Mouse (Mus musculus) B cell, adult 2 months (primary cell): ENCODE results near the gene Vps37b.

Experiments
- DNase-seq, 2 experiments: peaks; one replicate each; pipeline ENCODE4 v3.0.0; 2022

Vps37b gene

DNA sequence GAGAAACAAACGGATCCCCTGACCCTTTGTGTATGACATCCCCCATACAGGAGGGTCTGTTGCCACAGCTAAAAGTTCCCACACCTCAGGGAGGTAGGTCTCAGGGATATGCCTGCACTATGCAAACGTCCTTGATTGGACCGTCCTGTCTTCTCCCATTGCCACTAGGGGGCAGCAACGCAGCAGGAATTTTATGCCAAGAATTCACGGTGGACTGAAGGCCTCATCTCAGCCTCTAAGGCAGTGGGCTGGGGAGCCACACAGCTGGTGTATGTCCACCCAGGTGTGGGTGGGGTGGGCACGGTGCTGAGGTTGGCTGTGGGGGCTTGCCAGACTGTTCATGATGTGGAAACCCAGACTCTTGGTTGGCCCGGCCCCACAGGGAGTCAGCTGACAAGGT is 31.2 kb downstream of the Vps37b start:
- peak; percentile 93 to 94 for DNase-seq

DNA sequence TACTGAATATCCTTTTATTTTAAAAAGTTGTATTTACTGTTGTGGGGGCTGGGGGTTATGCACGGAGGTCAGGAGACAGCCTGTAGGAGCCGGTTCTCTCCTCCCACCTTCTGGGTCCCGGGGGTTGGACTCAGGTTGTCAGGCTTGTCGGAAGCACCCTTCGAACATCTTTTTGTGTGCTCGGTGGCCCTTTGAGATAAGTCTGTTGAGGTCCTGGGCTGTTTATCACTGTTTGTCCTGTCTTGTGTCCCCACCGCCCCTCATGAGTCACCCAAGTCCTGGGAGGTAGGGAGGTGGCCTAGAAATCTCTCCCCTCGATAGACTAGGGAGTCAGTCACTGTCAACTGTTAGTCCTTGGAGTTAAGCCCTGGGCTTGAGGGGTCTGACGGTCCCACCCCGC is 33.7 kb downstream of the Vps37b start:
- no peak for DNase-seq

DNA sequence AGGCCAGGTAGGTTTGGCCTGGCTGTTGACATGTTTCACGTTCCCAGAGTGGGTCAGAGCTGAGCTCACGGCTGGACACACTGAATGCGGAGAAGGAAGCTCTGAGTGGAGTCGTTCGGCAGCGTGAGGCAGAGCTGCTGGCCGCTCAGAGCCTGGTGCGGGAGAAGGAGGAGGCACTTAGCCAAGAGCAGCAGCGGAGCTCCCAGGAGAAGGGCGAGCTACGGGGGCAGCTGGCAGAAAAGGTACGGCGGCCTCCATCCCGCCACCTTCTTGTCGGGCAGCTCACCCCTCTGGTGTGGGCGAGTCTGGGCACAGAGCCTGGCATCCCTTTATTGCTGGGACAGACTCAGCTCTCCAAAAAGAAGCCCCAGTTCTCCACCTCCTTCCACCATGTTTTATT is 34.3 kb downstream of the Vps37b start:
- DNase-seq = no peak

DNA sequence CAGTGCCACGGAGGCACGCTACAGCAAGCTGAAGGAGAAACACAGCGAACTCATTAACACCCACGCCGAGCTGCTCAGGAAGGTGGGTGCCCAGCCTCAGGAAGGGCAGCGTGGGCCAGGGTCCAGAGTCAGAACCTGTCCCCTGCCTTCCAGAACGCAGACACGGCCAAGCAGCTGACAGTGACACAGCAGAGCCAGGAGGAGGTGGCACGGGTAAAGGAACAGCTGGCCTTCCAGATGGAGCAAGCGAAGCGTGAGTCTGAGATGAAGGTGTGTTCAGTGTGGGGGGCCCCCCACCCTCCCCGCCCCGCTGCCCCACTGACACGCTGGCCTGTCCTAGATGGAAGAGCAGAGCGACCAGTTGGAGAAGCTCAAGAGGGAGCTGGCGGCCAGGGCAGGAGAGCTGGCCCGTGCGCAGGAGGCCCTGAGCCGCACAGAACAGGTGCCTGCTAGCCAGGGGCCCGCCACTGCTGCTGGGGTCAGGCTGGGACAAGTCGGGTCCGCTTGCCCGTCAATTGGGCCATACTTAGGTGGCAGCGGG is 34.8 kb downstream of the Vps37b start:
- DNase-seq = no peak

DNA sequence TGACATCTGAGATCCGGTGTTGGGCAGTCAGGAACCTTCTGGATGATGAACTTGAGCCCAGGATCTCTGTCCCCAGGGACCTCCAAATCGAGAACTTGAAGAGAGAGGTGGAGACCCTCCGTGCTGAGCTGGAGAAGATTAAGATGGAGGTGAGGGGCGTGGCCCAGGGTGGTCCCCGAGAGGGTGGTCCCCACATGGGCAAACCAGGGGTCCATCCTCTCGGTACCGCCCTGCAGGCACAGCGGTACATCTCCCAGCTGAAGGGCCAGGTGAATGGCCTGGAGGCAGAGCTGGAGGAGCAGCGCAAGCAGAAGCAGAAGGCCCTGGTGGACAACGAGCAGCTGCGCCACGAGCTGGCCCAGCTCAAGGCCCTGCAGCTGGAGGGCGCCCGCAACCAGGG is 35.4 kb downstream of the Vps37b start:
- no peak for DNase-seq

DNA sequence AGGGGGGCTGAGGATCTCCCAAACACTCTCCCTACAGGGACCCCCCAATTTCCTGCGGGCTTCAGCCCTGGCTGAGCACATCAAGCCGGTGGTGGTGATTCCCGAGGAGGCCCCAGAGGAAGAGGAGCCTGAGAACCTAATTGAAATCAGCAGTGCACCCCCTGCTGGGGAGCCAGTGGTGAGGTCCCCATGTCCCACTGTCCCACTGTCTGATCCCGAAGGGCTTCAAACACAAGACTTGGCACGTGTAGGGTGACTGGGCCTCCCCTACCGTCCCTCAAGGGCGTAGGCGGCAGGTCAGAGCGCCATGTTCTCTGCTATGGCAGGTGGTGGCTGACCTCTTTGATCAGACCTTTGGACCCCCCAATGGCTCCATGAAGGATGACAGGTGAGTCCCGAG is 35.9 kb downstream of the Vps37b start:
- DNase-seq = peak; percentile 64 to 68

DNA sequence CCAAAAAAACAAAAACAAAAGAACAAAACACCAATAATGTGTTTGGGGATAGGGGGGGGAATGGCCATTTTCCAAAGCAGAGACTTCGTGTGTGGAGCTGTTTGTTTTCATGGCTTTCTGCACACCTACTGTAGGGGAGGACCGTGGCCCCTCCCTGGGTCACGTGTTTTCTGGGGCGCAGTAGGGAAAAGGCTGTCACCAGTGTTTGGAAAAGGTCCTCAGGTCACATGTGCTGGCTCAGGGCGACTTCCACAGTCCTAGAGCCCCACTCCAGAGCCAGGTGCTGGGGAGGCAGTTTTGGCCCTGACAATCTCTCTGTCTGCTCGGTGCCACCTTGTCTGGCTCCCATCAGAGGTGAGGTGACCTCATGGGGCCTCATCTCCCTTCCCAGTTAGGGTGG is 36.7 kb downstream of the Vps37b start:
- no peak for DNase-seq

DNA sequence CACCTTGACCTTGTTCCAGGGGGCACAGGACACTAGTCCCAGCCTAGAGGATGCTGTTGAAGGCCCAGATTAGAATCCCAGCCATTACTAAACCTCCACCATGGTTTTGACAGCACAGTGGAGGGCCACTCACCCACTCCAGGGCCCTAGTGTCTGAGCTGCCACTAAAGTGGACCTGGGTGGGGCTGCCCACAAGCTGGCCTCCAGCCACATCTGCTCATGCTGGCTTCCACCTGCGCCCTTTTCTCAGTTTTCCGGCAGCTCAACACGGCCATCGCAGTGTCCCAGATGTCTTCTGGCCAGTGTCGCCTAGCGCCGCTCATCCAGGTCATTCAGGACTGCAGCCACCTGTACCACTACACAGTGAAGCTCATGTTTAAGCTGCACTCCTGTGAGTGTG is 37.6 kb downstream of the Vps37b start:
- no peak for DNase-seq

DNA sequence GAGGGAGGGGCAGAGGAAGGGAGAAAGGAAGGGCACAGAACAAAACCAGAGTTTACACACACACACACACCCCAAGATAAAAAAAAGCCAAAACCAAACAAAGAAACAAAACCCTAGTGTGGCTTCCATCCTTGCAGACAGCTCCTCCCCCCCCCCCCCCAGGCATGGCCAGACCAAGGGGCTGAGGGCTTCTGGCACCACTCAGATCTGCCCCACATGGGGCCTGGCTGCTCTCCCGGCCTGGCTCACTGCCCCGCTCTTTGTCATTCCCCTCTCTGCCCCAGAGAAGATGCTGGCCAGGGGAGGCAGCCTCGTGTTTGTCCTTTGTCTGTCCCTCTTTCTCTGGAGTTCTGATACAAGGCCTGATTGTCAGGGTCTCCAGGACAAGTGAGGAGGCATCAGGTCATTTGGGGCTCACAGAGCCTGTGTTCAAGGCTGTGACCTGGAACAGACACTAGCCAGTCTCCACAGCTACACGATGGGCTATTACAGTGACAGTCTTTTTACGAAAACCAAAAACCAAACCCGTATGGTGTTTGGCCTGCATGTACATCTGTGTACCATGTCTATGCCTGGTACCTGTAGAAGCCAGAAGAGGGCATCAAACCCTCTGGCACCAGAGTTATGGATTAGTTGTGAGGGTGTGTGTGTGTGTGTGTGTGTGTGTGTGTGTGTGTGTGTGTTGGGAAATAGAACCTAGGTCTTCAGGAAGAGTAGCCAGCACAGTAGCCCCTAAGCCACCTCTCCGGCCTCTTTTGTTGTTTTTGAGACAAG is 38.6 kb downstream of the Vps37b start:
- DNase-seq = no peak

DNA sequence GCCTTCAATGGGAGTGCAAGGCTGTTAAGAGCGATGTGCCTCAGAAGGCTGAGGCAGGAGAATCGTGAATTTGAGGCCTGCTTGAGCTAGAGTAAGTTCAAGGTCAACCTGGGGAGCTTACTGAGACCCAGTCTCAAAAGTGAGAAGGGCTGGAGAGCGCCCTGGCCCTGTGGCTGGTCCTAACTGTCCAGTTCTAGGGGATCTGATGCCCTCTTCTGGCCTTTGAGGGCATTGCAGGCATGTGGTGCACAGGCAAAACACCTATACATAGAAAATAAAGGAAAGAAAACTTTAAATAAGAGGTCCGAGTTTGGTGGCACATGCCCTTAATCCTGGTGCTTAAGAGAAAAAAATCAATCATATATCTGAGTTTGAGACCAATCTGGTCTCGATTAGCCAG is 39.3 kb downstream of the Vps37b start:
- DNase-seq = peak; percentile 88 to 89

DNA sequence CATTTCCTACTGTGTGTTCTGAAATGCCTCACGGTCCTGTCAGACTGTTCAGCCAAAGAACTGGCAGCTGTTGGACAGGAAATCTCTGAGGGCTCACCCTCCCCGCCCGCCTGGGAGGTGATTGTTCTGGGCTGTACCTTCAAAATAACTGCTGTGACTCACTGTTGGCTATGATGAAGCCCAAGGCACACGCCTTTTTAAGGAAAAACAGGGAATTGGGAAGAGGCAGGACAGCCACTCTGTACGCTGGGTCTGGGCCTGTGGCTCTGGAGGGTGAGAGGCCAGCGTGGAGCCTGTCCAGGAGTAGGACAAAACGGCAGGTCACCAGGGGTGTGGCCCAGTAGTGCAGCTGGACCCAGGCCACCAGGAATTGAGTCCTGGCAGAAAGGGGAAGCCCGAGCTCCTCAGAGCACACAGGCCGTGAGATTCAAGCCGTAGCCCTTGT is 39.9 kb downstream of the Vps37b start:
- DNase-seq = no peak

DNA sequence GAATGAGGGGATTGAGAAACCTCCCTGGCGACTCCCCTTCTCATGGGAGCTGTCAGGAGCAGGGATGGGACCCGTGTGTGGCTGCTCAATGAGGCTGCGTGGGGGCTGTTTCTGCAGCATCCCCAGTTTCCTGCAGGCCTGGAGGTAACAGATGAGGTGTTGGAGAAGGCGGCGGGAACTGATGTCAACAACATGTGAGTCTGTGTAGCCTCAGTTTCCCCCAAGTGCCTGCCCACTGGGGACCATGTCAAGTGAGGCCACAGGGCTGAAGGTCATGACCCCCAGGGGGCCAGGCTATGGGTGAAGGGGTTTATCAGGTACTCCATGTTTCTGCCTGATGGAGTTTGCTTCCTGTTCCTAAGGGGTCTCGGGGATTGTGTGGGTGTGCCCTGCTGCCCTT is 40.7 kb downstream of the Vps37b start:
- no peak for DNase-seq

DNA sequence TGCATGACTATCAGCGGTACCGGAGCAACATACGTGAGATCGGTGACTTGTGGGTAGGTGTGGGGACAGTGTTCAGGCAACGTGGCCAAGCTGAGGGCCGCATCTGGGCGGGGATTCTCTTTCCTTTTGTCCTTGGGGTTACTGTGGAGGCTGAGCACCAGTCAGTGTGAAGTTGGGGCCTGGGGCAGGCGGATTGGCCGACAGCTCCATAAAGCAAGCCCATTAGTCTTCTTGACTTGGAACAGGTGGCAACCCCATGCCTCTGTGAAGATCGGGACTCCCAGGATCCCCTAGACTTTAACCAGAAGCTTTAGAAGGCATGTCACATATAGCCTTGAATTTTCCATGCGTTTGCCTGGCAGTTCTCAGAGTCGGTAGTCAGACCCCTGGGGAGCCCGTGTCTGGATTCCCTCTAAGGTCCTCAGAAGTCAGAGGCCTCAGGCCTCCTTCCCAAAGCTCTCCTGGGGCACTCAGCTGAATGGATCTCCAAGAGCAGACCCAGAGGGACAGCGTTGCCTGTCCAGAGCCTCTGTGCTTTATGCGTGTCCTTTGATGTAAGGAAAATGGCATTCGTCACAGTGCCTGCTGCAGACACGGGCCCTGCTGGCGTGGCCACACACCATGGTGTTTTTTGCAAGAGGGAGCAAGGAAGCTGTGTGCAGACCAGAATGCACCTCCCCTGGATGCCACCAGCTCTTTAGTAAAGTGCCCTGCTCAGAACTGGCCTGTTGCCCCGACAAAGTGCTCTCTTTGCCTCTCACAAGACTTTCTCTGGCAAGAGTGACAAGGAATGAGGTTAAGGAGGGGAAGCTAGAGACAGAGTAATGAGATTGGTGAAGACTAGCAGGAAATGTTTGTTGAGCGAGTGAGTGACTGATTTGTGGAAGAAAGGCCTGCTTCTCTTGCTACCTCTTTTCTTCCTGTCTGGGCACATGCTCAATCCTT is 41.9 kb downstream of the Vps37b start:
- DNase-seq = no peak

DNA sequence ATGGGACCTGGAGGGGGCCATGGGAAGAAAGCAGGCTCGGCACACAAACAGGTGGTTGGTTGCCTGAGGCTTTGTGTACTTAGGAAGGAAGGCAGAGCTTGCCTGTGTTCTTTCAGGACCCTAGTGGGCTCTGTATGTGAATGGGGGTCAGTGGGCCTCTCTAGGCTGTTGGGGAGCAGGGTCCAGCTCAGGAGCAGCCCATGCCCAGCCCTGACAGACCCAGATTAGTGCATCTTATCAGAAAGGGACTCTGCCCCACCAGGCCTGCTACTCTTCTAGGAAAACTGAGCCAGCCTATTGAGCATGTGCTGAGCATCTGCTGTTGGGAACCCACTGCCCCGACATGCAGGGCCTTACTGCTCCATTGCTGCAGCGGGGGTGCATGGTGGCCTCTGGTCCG is 44.6 kb downstream of the Vps37b start:
- DNase-seq = no peak

DNA sequence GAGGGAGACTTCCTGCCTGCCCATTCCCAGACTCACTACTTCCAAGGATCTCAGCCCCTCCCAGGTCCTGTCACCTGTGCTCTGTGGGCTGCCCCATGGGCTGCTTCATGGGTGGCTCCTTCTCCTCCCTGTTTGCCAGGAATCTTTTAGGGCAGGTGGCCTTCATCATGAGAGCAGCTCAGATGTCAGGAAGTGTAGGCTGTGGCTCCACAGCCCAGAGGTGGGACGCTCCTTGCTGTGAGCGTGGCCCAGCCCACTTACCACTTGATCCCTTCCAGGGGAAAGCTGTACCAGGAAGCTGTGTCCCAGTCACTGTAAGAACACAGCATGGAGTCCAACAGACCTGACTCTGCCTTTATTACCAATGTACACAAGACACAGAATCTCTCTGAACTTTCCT is 45.1 kb downstream of the Vps37b start:
- DNase-seq = no peak

DNA sequence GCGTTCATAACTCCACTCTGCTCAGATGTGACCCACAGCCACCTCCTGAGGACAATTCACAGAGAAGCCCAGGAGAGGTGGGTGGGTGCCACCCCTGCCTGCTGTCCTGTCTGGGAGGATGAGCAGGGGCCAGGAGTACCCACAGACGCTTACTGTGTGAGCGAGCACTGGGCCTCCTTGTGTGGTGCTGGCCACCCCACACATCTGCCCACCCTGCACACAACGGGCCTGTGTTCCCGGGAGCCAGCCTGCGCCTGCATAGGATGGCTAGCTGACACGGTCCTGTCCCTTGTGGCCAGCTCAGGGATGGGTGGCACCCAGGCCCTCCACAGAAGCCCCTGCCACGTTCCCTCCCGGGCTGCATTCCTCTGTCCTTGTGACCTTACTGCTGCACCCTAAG is 46.6 kb downstream of the Vps37b start:
- no peak for DNase-seq

DNA sequence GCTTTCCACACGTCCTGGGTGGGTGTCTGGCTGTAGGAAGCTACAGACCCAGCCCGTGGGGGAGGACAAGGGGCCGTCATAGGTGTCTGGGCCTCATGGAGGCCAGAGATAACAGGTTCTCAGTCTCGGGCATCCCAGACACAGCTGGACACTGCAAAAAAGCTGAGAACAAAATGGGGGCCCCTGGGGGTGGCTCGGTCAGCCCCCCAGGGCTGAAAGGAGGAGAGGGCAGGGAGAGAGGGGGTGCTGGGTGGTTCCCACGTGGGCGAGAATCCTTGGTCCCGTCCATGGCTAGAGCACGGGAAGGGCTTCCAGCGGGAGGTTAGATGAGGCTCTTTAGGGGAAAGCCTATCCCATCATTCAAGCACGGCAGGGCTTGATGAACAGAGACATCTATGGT is 49.2 kb downstream of the Vps37b start:
- DNase-seq = no peak

DNA sequence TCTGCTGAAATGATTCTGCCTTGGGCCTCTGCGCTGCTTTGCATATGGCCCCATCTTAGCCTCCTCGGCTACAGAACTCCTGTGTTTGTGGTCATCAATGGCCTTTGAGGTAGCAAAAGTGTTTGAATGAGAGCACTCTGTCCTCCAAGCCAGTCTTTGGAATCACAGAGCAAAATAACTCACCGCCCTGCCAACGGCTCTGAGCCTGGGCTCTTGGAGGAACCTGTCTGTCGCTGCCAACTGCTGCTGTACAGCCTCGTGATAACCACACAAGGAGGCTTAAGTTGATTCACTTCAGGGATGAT is 50.9 kb downstream of the Vps37b start:
- DNase-seq = no peak

DNA sequence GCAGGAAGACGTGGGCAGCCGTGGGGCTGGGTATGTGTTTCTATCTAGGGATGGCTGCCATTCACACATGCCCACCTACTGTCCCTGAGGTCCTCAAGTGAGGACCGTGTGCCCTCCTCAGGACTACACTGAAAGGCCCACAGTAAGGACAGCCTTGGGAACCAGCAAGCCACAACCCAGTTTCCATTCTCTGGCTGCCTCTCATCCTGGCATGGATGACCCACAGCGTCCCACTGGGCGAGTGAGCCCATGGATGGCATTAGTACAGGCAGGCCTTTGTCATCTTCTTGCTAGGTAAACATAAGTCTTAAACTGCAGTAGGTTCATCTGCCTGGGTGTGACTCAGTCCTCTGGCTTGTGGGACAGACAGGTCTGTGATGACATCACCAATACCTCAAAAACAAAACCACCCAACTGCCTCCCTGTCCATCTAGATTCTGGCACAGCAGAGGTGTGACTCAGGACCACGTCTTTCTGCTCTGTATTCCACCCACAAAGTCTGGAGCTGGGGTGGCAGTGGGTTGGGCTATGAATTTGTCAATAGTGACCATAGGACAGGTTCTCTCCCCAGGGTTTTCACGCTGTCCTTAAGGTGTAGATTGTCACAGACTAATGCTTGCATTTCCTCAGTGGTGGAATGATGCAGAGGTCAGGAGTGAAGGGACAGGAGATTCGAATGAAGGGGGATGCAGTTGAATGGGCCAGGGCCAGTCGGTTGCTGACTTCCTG is 51.4 kb downstream of the Vps37b start:
- peak; percentile 64 to 65 for DNase-seq

DNA sequence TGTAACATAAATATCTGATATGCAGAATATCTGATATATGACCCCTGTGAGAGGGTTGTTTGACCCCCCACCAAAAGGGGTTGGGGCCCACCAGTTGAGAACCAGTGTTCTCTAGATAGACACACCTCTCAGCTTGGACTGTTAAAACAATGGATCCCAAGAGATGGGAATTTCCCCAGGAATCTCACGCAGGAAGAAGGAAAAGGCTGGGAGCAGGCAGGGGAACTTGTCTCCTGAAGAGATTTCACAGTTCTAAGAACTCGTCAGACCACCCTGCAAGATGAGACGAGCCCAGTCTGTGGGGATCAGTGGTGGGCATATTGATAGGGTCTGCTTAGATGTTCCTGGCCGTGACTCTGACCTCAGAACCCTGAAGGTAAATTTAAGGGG is 52.1 kb downstream of the Vps37b start:
- DNase-seq = no peak

DNA sequence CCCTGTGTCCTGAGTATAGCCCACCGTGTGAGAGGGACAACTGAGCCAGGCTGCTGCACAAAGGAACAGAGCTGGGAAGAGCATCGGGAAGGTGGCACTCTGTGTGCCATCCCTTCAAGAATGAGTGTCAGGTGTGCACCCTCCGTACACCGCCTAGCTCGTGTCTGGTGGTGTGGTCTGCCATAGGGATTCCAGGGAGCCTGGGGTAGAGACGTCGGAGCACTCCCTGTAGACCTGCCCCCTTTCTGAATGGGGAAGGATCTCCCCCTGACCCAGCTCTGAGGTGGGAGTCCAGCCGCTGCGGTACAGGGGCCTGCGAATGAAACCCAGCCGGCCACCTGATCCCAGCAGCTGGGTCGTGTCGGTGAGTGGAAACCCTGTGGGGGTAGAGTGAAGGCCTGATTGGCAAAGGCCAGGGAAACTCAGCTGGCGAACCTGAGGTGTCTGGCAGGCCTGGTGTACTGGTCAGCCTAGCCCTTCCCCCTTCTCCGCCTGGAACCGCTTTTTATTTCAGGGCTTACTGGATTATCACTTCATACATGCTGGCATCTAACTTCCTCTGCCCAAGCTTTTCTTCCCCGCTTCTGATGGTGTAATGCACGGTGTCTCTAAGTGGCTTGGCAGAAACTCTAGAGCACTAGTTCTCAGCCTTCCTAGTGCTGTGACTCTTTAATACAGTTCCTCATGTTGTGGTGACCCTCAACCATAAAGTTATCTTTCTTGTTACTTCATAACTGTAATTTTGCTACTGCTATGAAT is 52.7 kb downstream of the Vps37b start:
- peak in 1 of 2 experiments; percentile 2 for DNase-seq

DNA sequence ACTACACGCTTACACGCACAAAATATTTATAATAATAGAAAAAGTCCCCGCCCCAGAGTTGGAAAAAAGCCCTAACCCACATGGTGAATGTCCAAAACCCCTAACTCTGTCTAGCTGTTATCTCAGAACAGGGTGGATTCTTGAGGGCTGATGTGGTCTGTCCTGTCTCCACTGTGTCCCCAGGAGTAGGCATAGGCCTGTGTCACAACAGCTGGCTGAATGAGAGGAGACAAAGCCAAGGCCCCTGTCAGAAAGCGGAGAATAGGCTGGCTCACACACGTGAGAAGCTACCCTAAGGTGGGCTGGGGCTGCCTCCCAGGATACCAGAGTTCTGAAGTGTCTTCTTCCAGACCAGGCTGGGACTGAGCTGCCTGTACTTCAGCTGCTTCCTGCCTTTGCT is 53.9 kb downstream of the Vps37b start:
- DNase-seq = peak in 1 of 2 experiments; percentile 1

DNA sequence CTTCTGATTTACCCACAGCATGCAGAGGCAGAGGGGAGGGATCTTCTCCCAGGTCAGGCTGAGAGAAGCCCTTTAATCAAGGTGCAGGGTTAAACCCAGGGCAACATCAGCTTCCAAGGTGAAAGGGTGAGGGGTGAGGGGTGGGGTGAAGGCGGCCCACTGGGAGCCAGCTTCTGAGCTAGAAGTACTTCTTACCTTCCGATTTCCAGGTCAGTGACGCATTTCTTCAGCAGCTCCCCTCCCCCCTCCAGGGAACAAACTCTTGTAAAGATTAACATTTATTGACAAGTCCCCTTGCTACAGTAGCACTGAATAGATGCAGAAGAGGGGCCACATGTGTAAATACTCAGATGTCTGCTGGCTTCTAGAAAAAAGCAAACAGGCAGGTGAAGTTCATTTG is 54.8 kb downstream of the Vps37b start:
- DNase-seq = no peak
